Mouse (Mus musculus) embryonic fibroblast, embryonic 13.5 days (primary cell): ENCODE results near the gene Gm14435. TPM values are rescaled to one million over a fixed set of nuclear protein-coding genes. Genes with fewer than 3 reads are reported as not detected.
"Not testable (repeated sequence)": the region's sequence is repeated elsewhere in the genome, so short reads cannot be mapped to it uniquely, and the experiment has no call there.

Source experiments
- H3K27ac ChIP-seq: 2 replicates; pipeline ENCODE4 v1.5.1; 2012; ENCODE audit warnings: low read length, control low read depth, inconsistent platforms; ENCODE audit not compliant: insufficient read depth
- H3K4me1 ChIP-seq: 2 replicates; pipeline ENCODE4 v1.6.1; 2011; ENCODE audit warnings: low read length; ENCODE audit not compliant: control insufficient read depth, insufficient read depth
- H3K4me3 ChIP-seq: 2 replicates; pipeline ENCODE4 v1.5.1; 2011; ENCODE audit warnings: mild to moderate bottlenecking, control low read depth, low read length; ENCODE audit not compliant: insufficient read depth
- polyA plus RNA-seq: library from polyadenylated mRNA; stranded (reverse); fragments of >200 nt; gene quantifications from 2 replicates; pipeline ENCODE4 v1.2.4, GENCODE M21; 2011; ENCODE audit warnings: low read depth; ENCODE audit not compliant: missing spikeins, insufficient read length

The Gm14435 gene
- polyA plus RNA-seq, result 2.4 and 10.5 TPM in 2 replicates

DNA sequence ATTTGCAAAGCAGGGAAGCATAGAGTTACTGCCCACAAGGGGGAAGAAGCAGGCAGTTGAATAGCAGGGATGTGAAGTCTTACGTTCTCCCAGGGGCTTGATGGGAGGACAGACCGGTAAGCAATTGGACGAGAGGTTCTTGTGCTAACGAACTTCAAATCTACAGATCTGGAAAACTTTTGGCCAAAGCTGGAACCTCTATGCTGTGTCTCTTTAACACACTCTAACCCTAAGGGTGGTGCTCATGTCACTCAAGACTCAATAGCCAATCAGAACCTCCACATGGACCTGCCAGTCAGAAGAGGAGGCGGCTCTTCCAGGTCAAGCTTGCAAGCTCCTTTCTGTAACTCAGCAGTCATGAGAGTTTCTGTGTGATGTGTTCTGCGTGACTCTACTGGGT is at the start of gene Gm14435:
Gene Gm14435 (plus strand): TSS at position 301 of the 400 bp plus-strand sequence.
- H3K4me1 ChIP-seq, H3K4me3 ChIP-seq, H3K27ac ChIP-seq: not testable (repeated sequence)

Other genes starting within 250 kb of the Gm14435 start
- gene 2210418O10Rik, start 197.0 kb upstream of the Gm14435 start, polyA plus RNA-seq, result 2.1 and 3.4 TPM in 2 replicates
- not detected in 2 replicates for gene Gm11009, start 104.1 kb upstream of the Gm14435 start, polyA plus RNA-seq
- gene Gm14434, start 63.2 kb downstream of the Gm14435 start, polyA plus RNA-seq, result not detected in 2 replicates
- gene Zfp967, start 97.5 kb downstream of the Gm14435 start, polyA plus RNA-seq, result not detected in 2 replicates
- gene Gm14308, start 212.8 kb downstream of the Gm14435 start, polyA plus RNA-seq, result 2.5 TPM in 1 of 2 replicates, not detected in the other
- gene Zfp973, start 246.9 kb downstream of the Gm14435 start, polyA plus RNA-seq, result 15.6 and 19.2 TPM in 2 replicates